Mouse (Mus musculus) hindbrain, embryonic 16.5 days (tissue): ENCODE measurements around the gene Capn15. TPM values are rescaled to one million over a fixed set of nuclear protein-coding genes. Genes with fewer than 3 reads are reported as not detected.

Experiments used
- ATAC-seq: fragments of 200-750 bp; cut with Nextera tagmentation; 2 replicates; pipeline ENCODE4 v1.8.0; 2017; ENCODE audit warnings: moderate TSS enrichment, moderate library complexity
- H3K27ac ChIP-seq: fragments of 300-500 bp; sonication (generic); 2 replicates; pipeline ENCODE4 v1.5.1; 2014; ENCODE audit warnings: low read depth, mild to moderate bottlenecking, control low read depth, low read length, moderate library complexity
- H3K27me3 ChIP-seq: fragments of 300-500 bp; sonication (generic); replicated peaks from 2 replicates; pipeline ENCODE4 v1.6.1; 2014; ENCODE audit warnings: low read length; ENCODE audit not compliant: control insufficient read depth, insufficient read depth
- H3K36me3 ChIP-seq: fragments of 300-500 bp; sonication (generic); 2 replicates; pipeline ENCODE4 v1.6.1; 2014; ENCODE audit warnings: mild to moderate bottlenecking, low read length, moderate library complexity, mixed read lengths; ENCODE audit not compliant: control insufficient read depth, insufficient read depth
- H3K4me1 ChIP-seq: fragments of 300-500 bp; sonication (generic); 2 replicates; pipeline ENCODE4 v1.6.1; 2014; ENCODE audit warnings: low read depth, low read length; ENCODE audit not compliant: control insufficient read depth, insufficient read depth
- H3K4me2 ChIP-seq: fragments of 300-500 bp; sonication (generic); 2 replicates; pipeline ENCODE4 v1.6.1; 2014; ENCODE audit warnings: mild to moderate bottlenecking, low read length, control low read depth, moderate library complexity
- H3K4me3 ChIP-seq: fragments of 300-500 bp; sonication (generic); 2 replicates; pipeline ENCODE4 v1.5.1; 2014; ENCODE audit warnings: mild to moderate bottlenecking, low read length, control low read depth, moderate library complexity
- H3K9ac ChIP-seq: fragments of 300-500 bp; sonication (generic); 2 replicates; pipeline ENCODE4 v1.6.1; 2014; ENCODE audit warnings: low read depth, mild to moderate bottlenecking, control low read depth, low read length, moderate library complexity
- H3K9me3 ChIP-seq: fragments of 300-500 bp; sonication (generic); 2 replicates; pipeline ENCODE4 v1.6.1; 2014; ENCODE audit warnings: mild to moderate bottlenecking, low read length, moderate library complexity; ENCODE audit not compliant: control insufficient read depth
- WGBS: fragments of 180-500 bp; shearing (Covaris S2); extraction: QIAGEN DNeasy Blood & Tissue Kit; methylation state at CpG from one replicate; pipeline ENCODE4 v1.1.7; 2014; 5-methylcytosine and 5-hydroxymethylcytosine counted together
- polyA plus RNA-seq: library from polyadenylated mRNA; unstranded; fragments of >200 nt; fragmentation: Nextera tagmentation; extraction: Ambion mirVana; gene quantifications from 2 replicates; pipeline ENCODE4 v1.2.1, GENCODE M21; 2015

Capn15 gene
- polyA plus RNA-seq, 1 experiment from 2014 or later = 20.6 TPM

DNA sequence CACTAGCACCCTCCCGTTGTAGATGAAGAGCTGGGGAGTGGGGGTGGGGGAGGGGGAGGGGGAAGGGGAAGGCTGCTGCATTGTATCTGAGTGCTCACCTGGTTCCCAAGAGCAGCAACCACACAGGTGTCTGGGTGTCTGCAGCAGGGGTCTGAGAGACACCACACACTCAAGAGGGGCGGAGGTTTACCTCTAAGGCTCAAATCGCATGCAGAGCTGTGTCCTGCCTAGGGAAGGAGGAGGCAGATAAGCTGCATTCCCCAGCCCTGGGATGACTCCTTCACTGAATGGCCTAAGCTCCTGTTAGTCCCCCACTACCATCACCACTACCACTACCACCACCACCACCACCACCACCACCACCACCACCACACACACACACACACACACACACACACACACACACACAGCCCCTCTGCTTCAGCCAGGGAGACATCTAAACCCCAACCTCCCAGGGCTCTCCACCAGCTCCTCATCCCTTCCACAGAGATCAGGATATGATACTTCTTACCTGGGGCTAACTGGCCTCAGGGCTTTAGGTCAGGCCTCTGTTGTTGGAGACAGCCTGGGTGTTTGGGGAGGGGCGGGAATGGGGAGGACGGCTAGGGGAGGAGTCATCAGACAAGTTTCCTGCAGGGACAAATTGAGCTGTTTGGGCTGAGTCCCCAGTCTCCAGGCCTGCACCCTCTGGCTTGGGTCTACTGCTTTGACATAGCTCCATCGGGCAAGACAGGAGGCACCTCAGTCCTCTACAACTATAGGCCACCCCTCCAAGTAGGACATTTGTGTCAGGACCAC lies 41.0 kb downstream of the Capn15 start, which contains the start of the genes Pigq and Nhlrc4:
Pigq (minus strand) TSS at position 571 of the 798 bp plus-strand sequence.
Nhlrc4 (minus strand) TSS at position 596 of the 798 bp plus-strand sequence.
- 54% methylated on average over 6 of the region's 6 CpGs for WGBS
- Histone ChIP-seq H3K4me1 (peaks cover 10% of the 10 kb centered on the region), H3K27ac (no peak within 1 kb of the TSS), H3K9ac (no peak within 1 kb of the TSS), H3K4me3 (no peak within 1 kb of the TSS), H3K27me3 (no peaks in the 10 kb centered on the region), H3K9me3 (no peaks in the 10 kb centered on the region), H3K36me3 (no peaks in the 10 kb centered on the region), H3K4me2 (no peak within 1 kb of the TSS)
- ATAC-seq = no peak

DNA sequence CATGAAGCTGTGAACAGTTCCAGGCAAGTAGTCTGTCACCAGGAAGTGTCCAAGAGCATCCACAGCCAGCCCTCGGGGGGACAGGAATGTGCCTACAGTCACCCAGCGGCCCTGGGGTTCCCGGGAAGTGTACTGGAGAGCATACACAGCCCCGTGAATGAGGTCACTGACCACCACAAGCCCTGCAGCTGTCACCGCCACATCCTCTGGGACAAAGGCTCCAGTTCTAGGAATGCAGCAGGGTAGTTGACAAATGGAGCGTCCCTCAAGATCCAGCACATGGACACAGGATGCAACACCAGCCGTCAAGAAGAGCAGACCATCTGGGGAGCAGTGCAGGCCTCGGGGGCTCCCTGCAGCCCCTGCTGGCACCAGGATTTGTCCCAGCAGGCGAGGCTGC lies 41.8 kb downstream of the Capn15 start:
- H3K4me2 ChIP-seq = no peak overlapping the region
- H3K4me3 ChIP-seq = no peak overlapping the region
- no peak for ATAC-seq
- WGBS = 63% methylated on average over 9 of the region's 9 CpGs
- H3K36me3 ChIP-seq = no peaks in the 10 kb centered on the region
- H3K27me3 ChIP-seq = no peaks in the 10 kb centered on the region
- H3K9ac ChIP-seq = no peak overlapping the region
- no peaks in the 10 kb centered on the region for H3K9me3 ChIP-seq
- H3K4me1 ChIP-seq = peaks cover 10% of the 10 kb centered on the region
- H3K27ac ChIP-seq = no peak overlapping the region

DNA sequence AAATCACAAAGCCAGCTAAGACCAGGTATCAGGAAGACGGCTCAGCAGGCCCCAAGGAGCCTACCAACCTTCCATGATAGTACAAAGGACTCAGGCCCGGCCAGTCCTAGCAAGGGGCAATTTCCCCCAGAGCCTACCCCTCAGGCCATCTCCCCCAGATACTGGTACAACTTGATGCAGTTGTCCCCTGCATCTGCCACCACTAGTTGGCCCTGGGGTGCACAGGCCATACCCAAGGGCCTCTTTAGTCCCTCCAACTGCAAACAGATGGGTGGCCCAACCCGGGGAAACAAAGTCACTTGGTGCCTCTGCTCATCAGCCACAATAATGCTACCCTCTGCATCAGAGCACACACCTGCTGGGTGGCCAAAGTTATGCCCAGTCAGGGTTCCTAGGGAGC lies 42.4 kb downstream of the Capn15 start:
- no peaks in the 10 kb centered on the region for H3K27me3 ChIP-seq
- no peak overlapping the region for H3K27ac ChIP-seq
- 93% methylated on average over 3 of the region's 3 CpGs for WGBS
- H3K4me1 ChIP-seq = peaks cover 10% of the 10 kb centered on the region
- no peaks in the 10 kb centered on the region for H3K9me3 ChIP-seq
- H3K4me3 ChIP-seq = no peak overlapping the region
- H3K9ac ChIP-seq = no peak overlapping the region
- H3K36me3 ChIP-seq = no peaks in the 10 kb centered on the region
- no peak for ATAC-seq
- no peak overlapping the region for H3K4me2 ChIP-seq

DNA sequence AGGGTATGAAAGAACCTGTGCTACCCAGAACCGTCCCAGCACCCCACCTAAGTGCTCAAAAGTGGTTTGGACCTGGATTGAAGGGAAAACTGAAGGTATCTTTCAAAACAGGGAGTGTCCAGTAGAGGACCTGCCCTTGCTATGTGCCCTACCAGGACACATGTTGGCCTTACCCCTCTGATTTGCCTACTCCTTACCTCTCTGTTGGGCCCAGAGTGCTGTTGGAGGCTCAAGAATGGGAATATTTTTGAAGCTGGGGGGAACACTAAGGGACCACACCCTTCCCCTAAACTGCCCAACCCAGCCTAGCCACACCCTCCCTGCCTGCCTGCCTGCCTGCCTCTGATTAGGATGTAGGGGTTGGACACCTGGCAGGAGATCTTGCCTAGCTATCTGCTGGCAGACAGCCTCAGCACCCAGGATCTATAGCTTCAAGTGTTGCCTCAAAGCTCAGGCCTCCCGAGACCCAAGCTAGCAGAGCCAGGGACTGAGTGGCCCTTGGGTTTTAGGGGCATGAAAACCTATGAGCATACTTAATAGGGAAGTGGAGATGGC lies 42.9 kb downstream of the Capn15 start:
- Histone ChIP-seq H3K9ac (no peak overlapping the region), H3K4me2 (no peak overlapping the region)
- 93% methylated on average over 2 of the region's 2 CpGs for WGBS

DNA sequence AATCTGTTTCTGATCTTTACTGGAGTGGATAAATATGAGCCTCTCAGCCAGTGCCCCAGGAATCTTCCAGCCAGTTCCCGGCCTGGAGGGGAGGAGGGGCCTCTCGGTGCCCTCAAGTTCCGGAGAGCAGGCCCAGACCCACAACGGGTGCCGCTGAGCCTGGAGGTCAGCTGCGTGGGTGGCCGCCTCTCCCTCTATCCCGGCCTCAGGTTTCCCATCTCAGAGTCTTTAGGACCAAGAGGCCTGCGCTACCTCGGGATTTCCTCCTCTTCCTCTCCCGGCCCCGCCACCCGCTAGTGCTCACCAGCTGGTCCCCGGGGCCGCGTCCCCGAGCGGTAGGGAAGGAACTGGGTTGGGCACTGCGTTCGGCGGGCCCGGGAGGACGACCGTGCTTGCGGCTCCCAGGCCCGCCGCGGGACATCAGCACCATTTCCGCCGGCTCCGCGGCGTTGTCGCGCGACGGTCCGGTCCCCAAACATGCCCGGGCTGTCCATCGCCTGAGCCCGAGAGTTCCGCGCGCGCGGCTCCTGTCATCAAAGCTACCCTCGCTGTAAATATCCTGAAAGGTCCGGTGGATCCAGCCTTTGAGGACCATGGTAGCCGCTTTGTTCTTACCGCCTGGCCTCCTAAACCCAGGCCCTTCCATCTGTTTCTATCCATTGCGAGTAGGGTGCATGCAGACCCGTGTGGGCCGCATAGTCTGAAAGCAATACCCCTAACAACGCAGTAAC lies 43.9 kb downstream of the Capn15 start:
- H3K4me1 ChIP-seq = peaks cover 10% of the 10 kb centered on the region
- H3K9ac ChIP-seq = peak overlapping the region; percentile 90
- no peaks in the 10 kb centered on the region for H3K9me3 ChIP-seq
- peak; percentile 82 for ATAC-seq
- peak overlapping the region; percentile 84 for H3K4me3 ChIP-seq
- H3K36me3 ChIP-seq = peaks cover 2% of the 10 kb centered on the region; the same call in 1 of the 2 replicates
- peak overlapping the region; percentile 76 for H3K4me2 ChIP-seq
- peak overlapping the region; percentile 85 for H3K27ac ChIP-seq
- no peaks in the 10 kb centered on the region for H3K27me3 ChIP-seq
- WGBS = 3% methylated on average over 54 of the region's 54 CpGs

More for the DNA sequence above, 42.9 kb downstream of the Capn15 start:
- no peaks in the 10 kb centered on the region for H3K9me3 ChIP-seq
- H3K27ac ChIP-seq = no peak overlapping the region
- no peaks in the 10 kb centered on the region for H3K36me3 ChIP-seq
- H3K27me3 ChIP-seq = no peaks in the 10 kb centered on the region
- peaks cover 10% of the 10 kb centered on the region for H3K4me1 ChIP-seq
- ATAC-seq = no peak
- no peak overlapping the region for H3K4me3 ChIP-seq

DNA sequence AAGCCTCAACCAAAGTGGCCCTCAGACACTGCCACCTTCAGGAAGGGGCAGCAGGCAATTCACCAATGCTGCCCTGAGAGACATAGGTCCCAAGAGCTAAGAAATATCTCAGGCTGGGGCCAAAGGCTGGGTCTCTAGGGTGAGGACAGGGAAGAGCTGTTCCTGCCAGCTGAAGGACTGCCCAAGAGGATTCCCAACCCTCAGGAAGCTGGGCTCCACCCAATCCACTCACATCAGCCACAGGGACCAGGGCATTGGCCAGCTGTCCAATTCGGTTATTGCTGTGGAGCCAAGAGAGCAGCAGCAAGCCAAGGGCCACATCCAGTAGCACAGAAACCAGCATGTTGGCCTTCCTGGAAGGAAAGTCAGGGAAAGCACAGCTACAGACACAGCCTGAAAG lies 51.1 kb downstream of the Capn15 start:
- ATAC-seq = no peak
- 93% methylated on average over 1 of the region's 1 CpGs for whole genome bisulfite sequencing
- Histone ChIP-seq H3K4me2 (no peak overlapping the region), H3K9ac (no peak overlapping the region), H3K9me3 (no peaks in the 10 kb centered on the region), H3K27ac (no peak overlapping the region), H3K4me1 (no peaks in the 10 kb centered on the region), H3K36me3 (peaks cover 23% of the 10 kb centered on the region), H3K4me3 (no peak overlapping the region), H3K27me3 (no peaks in the 10 kb centered on the region)

DNA sequence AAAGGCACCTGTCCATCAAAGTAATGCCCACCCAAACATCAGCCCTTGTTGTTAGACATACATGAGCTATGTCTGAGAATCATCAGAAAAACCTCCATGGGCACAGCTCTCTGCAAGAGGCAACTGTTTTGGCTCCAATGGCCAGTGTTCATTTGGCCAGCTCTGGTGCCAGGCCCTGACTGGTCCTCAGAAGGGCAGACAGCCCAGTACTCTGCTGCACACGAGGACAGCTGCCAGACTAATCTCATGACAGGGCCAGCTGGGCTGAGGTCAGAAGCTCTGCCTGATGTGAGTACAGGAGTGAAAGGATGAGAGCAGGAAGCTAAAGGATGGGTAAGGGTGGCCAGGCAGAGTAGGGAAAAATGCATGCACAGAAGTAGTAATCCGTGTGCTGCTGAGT lies 60.2 kb downstream of the Capn15 start:
- H3K27ac ChIP-seq = no peak overlapping the region
- H3K36me3 ChIP-seq = peaks cover 10% of the 10 kb centered on the region; the same call in 1 of the 2 replicates
- H3K4me3 ChIP-seq = no peak overlapping the region
- H3K27me3 ChIP-seq = no peaks in the 10 kb centered on the region
- no peaks in the 10 kb centered on the region for H3K4me1 ChIP-seq
- ATAC-seq = no peak
- H3K9ac ChIP-seq = no peak overlapping the region
- 78% methylated on average over 2 of the region's 2 CpGs for WGBS
- H3K4me2 ChIP-seq = no peak overlapping the region
- H3K9me3 ChIP-seq = no peaks in the 10 kb centered on the region

DNA sequence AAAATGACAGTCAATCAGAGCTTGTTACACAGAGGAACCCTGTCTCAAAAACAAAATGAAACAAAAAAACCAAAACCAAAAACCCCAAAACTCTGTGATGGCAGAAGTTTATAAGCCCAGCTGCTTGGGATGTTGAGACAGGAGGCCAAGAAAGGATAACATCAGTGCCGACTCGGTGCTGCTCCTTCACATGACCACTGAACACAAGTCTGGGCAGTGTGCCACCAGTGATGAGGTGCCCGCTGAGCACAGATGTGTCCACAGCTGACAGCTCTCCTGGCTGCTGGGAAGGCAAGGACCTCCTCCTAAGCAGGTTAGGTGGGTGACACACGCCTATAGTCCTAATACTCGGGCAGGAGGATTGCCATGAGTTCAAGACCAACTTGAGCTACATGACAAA lies 63.5 kb downstream of the Capn15 start:
- H3K4me3 ChIP-seq = no peak overlapping the region
- no peak overlapping the region for H3K9ac ChIP-seq
- no peak overlapping the region for H3K27ac ChIP-seq
- H3K27me3 ChIP-seq = no peaks in the 10 kb centered on the region
- peaks cover 14% of the 10 kb centered on the region for H3K4me1 ChIP-seq
- no peak for ATAC-seq
- peaks cover 3% of the 10 kb centered on the region; the same call in 1 of the 2 replicates for H3K36me3 ChIP-seq
- no peaks in the 10 kb centered on the region for H3K9me3 ChIP-seq
- H3K4me2 ChIP-seq = no peak overlapping the region
- 74% methylated on average over 5 of the region's 5 CpGs for WGBS
